Mouse (Mus musculus) layer of hippocampus, adult 9-11 months (tissue): ENCODE measurements around the gene Prelid3b.

Experiments used
- DNase-seq: peaks from one replicate; pipeline ENCODE4 v3.0.0; 2022

Prelid3b gene

DNA sequence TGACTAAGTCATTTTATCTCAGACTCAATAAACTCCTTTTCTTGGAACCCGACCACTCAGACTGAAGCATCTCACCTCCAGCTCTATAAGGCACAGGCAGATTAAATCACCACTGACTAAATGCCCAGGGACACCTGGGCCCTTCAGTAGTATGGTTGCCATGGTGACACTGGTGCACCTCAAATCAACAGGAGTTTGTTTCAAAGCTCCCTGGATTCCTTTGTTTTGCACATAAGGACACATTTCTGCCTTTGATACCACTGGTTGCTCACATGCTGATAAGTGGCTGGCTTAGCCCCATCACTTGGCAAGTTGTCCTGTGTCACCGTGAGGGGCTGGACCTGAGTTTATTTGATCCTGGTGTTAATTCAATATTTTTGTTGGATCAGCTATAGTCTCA, 13.5 kb downstream of the Prelid3b start:
- DNase-seq: no peak

DNA sequence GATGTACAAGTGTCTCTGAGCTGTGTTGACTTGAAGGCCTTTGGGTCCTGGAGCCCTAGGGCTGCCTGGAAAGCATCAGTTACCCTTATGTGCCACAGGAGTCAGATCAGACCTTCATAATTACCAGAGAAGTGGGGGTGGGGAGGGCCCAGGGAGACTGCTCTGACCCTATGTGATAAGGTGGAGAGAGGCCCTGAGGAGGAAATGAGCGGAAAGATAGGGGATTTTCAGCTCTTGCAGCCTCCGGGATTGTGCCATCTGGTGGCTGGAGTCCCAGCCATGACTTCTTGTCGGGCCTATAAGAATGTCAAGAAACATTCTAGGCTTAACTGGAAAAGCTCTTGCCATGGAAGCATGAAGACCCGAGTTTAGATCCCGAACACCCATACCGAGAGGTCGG, 19.2 kb downstream of the Prelid3b start:
- DNase-seq: no peak

DNA sequence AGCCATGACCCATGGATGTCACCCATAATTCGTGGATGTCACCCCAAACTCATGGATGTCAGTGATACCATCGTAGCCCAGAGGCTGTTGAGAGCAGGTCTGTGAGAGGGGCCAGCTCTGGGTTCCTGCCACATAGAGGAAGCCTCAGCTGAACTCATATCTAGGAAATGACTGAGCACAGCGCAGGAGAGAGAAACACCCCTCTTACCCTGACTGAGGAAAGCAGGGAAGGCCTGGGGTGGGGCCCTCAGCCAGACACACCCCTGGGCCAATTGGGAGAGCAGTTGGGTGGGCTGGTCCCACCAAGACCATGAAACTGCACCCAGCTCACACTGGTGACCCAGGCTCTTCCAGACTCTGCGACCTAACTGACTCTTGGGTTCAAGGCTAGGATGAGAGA, 22.5 kb downstream of the Prelid3b start, which contains the start of gene Tubb1:
Gene Tubb1 (plus strand): TSS at position 343 of the 400 bp plus-strand sequence.
- DNase-seq: no peak

- no peak for DNase-seq
These were observed 24.5 kb downstream of the Prelid3b start for GRCm38 (mm10) chr2:174448405-174448804.

GRCm38 (mm10) chr2:174446905-174447304, 26.0 kb downstream of the Prelid3b start:
- DNase-seq: no peak

- DNase-seq: no peak
These were observed 26.4 kb downstream of the Prelid3b start for GRCm38 (mm10) chr2:174446492-174446891.

DNA sequence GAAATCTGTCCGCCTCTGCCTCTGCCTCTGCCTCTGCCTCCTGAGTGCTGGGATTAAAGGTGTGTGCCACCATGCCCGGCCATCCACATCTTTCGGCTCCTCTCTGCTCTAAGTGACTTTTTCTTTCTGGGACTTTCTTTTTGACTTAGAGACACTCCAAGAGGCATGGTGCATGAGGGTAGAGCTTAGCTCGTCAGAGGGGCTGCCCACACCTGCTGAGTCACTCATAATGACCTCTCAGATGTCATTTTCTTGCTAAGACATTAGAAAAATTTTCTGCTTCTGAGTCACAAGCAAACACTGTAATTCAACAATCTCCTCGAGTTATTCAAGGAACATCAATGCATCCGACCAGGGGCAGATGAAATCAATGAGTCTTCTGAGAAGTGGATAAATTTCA, 27.9 kb downstream of the Prelid3b start:
- no peak for DNase-seq

DNA sequence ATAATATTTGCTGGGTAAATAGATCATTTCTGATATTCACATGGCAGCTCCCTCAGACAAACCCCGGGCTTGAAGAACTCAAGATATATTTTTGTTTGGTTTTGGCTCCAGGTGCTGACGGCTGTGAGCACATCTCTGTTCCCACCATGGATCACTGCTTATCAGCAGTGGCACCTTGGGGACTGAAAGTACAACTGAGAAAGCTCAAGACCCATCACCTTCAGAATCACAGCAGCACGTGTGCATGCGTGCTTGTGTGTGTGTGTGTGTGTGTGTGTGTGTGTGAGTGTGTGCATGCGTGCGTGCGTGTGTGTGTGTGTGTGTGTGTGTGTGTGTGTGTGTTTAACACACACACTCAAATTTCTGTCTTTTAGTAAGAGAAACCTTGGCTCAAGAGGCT, 28.5 kb downstream of the Prelid3b start:
- no peak for DNase-seq

DNA sequence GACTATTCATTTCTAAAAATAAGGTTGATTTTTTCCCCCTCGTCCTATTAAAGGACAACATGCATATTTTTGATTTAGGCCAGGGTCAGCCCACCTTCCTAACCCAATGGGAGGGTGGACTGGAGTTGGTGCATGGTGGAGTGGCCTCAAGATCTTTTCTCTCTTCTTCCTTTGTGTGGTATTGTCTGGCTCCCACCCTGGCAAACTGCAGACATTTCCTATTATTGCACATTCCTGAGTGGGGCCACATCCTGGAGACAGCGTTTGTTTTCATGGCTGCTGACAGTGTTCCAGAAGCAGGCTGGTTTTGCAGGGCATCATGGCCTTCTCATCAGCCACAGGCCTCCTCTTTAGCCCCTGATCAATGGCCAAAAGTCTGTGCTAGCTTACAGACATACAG, 29.8 kb downstream of the Prelid3b start:
- DNase-seq: no peak

- DNase-seq: no peak
These were observed 30.4 kb downstream of the Prelid3b start for GRCm38 (mm10) chr2:174442460-174442859.

GRCm38 (mm10) chr2:174441898-174442297, 31.0 kb downstream of the Prelid3b start:
- no peak for DNase-seq

GRCm38 (mm10) chr2:174439961-174440360, 32.9 kb downstream of the Prelid3b start:
- DNase-seq: no peak

DNA sequence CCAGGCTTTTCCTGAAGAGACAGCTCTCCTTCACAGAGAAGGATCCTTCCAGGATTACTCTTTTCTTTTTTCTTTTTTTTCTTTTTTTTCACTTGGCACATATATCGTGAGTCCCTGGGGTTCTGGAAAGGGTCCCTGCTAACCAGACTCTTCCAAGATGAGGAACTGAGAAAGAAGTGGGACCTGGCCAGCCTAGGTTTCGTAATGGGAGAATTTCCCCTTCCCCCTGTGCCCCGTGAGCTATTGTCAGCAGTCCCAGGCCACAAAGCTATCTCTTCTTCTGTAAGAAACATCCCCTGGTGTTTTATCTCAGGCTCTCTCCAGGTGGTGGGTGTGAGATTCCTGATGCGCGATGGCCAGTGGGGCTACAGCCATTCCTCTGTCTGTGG, 33.4 kb downstream of the Prelid3b start:
- DNase-seq: peak; percentile 75

- peak; percentile 64 for DNase-seq
These were observed 34.0 kb downstream of the Prelid3b start, which contains the start of gene Ctsz for GRCm38 (mm10) chr2:174438737-174439449. Gene Ctsz, minus strand, starts transcription at chr2:174439039.

DNA sequence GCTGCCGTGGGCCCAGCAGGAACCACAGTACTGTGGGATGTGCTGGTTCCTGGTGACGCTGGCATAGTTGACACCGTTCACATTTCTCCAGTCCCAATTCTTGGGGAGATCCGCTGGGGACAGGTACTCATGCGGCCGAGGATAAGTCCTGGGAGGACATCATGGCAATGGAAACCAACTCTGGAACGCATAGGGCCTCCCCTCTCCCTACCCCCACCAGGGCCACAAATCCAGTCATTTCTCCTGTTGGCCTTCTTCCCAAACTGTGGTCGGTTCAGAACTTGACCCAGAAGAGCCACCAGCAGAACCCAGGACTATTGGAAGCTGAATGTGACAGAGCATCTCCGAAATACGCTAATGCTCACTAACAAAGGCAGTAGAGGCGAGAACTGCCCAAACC, 34.7 kb downstream of the Prelid3b start:
- DNase-seq: no peak

DNA sequence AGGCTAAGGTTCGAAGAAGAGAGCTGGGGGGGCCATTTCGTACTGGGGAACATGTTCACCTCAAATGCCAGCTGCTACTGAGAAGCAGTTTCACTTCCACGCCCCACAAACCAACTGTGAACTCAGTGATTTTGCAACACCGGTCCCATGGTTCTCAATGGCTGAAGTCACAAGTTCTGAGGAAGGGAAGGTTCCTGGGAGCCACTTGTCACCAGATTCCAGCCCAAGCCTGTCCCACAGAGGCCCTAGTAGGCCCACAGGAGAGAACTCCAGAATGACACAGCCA, 35.2 kb downstream of the Prelid3b start:
- DNase-seq: peak; percentile 83

GRCm38 (mm10) chr2:174436916-174437696, 35.8 kb downstream of the Prelid3b start:
- no peak for DNase-seq

- DNase-seq: peak; percentile 84
These were observed 36.7 kb downstream of the Prelid3b start for GRCm38 (mm10) chr2:174436076-174436701.

- DNase-seq: no peak
These were observed 37.9 kb downstream of the Prelid3b start for GRCm38 (mm10) chr2:174434943-174435342.

DNA sequence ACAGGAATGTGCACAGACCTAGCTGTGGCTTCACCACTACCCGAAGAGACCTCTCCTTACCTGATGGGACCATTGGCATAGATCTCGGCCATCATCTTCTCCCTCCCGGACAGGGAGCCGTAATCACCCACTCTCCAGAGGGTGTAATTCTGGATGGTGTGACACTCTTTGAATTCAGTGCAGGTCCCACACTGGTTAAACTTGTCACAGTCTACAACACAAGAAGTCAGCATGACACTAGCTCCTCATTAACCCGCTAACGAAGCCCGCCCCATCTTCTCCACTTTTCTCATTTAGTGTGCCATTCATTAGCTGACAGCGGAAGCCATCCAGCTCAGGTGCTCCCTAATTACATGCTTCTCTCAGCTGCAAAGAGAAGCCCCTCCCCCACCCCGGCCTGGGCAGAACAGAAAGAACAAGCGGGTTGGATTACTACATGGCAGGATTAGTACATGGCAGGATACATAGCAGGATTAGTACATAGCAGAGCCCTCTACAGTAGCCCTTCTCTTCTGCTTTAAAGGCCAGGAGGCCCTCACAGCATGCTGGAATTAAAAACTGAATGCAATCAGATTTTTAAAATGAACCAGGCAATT, 43.8 kb downstream of the Prelid3b start:
- DNase-seq: no peak

GRCm38 (mm10) chr2:174428076-174428835, 44.6 kb downstream of the Prelid3b start:
- peak; percentile 0 for DNase-seq

DNA sequence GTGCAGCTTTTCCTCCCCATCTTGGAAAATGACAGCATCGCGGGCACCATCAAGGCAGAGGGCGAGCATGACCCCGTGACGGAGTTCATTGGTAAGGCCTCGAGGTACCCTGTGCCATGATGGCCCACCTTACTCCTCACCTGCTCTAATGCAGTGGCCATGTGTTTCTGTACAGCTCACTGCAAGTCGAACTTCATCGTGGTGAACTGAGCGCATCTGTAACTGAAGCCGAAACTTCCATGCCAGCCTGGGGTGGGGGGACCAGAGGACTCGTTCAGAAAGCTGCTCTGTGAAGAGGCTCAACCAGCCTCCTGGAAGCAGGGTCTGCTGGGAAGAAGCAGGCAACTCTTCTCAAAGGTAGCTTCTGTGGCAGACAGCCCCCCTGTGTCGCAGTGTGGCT, 46.0 kb downstream of the Prelid3b start:
- no peak for DNase-seq
